Mouse (Mus musculus): ENCODE data around the gene Ltbr. TPM values are rescaled to one million over a fixed set of nuclear protein-coding genes. Genes with fewer than 3 reads are reported as not detected.

The Ltbr gene
- polyA plus RNA-seq, 1 experiment, result 10.8 TPM

GRCm38 (mm10) chr6:125303242-125303641 is 10.4 kb downstream of the Ltbr start:
- Histone ChIP-seq H3K4me1 (ENCODE audit: control insufficient read depth, insufficient read depth, low read length) (no peaks in the 10 kb centered on the region), H3K4me3 (ENCODE audit: insufficient read depth, low read length) (no peak overlapping the region), H3K27ac (ENCODE audit: insufficient read depth, low read length) (no peak overlapping the region)
- TF ChIP-seq POLR2A (IDR thresholded peaks at IDR 0.05; ENCODE audit: extremely low read depth, insufficient read depth, low read length) (no peak), CTCF (IDR thresholded peaks at IDR 0.05; ENCODE audit: extremely low read depth, insufficient read depth, low read length) (no peak)

GRCm38 (mm10) chr6:125302231-125302982 is 11.3 kb downstream of the Ltbr start:
- no peaks in the 10 kb centered on the region for H3K4me1 ChIP-seq (ENCODE audit: control insufficient read depth, insufficient read depth, low read length)
- no peak for TF ChIP-seq POLR2A (IDR thresholded peaks at IDR 0.05; ENCODE audit: extremely low read depth, insufficient read depth, low read length)
- TF ChIP-seq CTCF (IDR thresholded peaks at IDR 0.05; ENCODE audit: extremely low read depth, insufficient read depth, low read length), result no peak
- no peak overlapping the region for H3K4me3 ChIP-seq (ENCODE audit: insufficient read depth, low read length)
- no peak overlapping the region for H3K27ac ChIP-seq (ENCODE audit: insufficient read depth, low read length)

GRCm38 (mm10) chr6:125300982-125301381 is 12.7 kb downstream of the Ltbr start:
- Histone ChIP-seq H3K4me1 (ENCODE audit: control insufficient read depth, insufficient read depth, low read length) (no peaks in the 10 kb centered on the region), H3K27ac (ENCODE audit: insufficient read depth, low read length) (no peak overlapping the region), H3K4me3 (ENCODE audit: insufficient read depth, low read length) (no peak overlapping the region)
- no peak for TF ChIP-seq POLR2A (IDR thresholded peaks at IDR 0.05; ENCODE audit: extremely low read depth, insufficient read depth, low read length)
- no peak for TF ChIP-seq CTCF (IDR thresholded peaks at IDR 0.05; ENCODE audit: extremely low read depth, insufficient read depth, low read length)

- Histone ChIP-seq H3K27ac (ENCODE audit: insufficient read depth, low read length) (no peak overlapping the region), H3K4me3 (ENCODE audit: insufficient read depth, low read length) (no peak overlapping the region), H3K4me1 (ENCODE audit: control insufficient read depth, insufficient read depth, low read length) (no peaks in the 10 kb centered on the region)
- TF ChIP-seq CTCF (IDR thresholded peaks at IDR 0.05; ENCODE audit: extremely low read depth, insufficient read depth, low read length) (no peak), POLR2A (IDR thresholded peaks at IDR 0.05; ENCODE audit: extremely low read depth, insufficient read depth, low read length) (no peak)
Observed at GRCm38 (mm10) chr6:125297149-125297820, 16.4 kb downstream of the Ltbr start.

GRCm38 (mm10) chr6:125294049-125294448 is 19.6 kb downstream of the Ltbr start:
- Histone ChIP-seq H3K27ac (ENCODE audit: insufficient read depth, low read length) (no peak overlapping the region), H3K4me3 (ENCODE audit: insufficient read depth, low read length) (no peak overlapping the region), H3K4me1 (ENCODE audit: control insufficient read depth, insufficient read depth, low read length) (no peaks in the 10 kb centered on the region)
- no peak for TF ChIP-seq CTCF (IDR thresholded peaks at IDR 0.05; ENCODE audit: extremely low read depth, insufficient read depth, low read length)
- no peak for TF ChIP-seq POLR2A (IDR thresholded peaks at IDR 0.05; ENCODE audit: extremely low read depth, insufficient read depth, low read length)

GRCm38 (mm10) chr6:125292256-125292655 is 21.4 kb downstream of the Ltbr start:
- TF ChIP-seq POLR2A (IDR thresholded peaks at IDR 0.05; ENCODE audit: extremely low read depth, insufficient read depth, low read length), result no peak
- TF ChIP-seq CTCF (IDR thresholded peaks at IDR 0.05; ENCODE audit: extremely low read depth, insufficient read depth, low read length), result no peak
- H3K4me3 ChIP-seq (ENCODE audit: insufficient read depth, low read length), result no peak overlapping the region
- H3K27ac ChIP-seq (ENCODE audit: insufficient read depth, low read length), result no peak overlapping the region
- peaks cover 3% of the 10 kb centered on the region for H3K4me1 ChIP-seq (ENCODE audit: control insufficient read depth, insufficient read depth, low read length)

GRCm38 (mm10) chr6:125291329-125291728 is 22.4 kb downstream of the Ltbr start:
- TF ChIP-seq CTCF (IDR thresholded peaks at IDR 0.05; ENCODE audit: extremely low read depth, insufficient read depth, low read length) (no peak), POLR2A (IDR thresholded peaks at IDR 0.05; ENCODE audit: extremely low read depth, insufficient read depth, low read length) (no peak)

GRCm38 (mm10) chr6:125288730-125289129 is 25.0 kb downstream of the Ltbr start:
- no peak overlapping the region for H3K4me3 ChIP-seq (ENCODE audit: insufficient read depth, low read length)
- H3K4me1 ChIP-seq (ENCODE audit: control insufficient read depth, insufficient read depth, low read length), result peaks cover 5% of the 10 kb centered on the region
- no peak for TF ChIP-seq CTCF (IDR thresholded peaks at IDR 0.05; ENCODE audit: extremely low read depth, insufficient read depth, low read length)
- TF ChIP-seq POLR2A (IDR thresholded peaks at IDR 0.05; ENCODE audit: extremely low read depth, insufficient read depth, low read length), result no peak
- H3K27ac ChIP-seq (ENCODE audit: insufficient read depth, low read length), result no peak overlapping the region

More at GRCm38 (mm10) chr6:125291329-125291728, 22.4 kb downstream of the Ltbr start:
- Histone ChIP-seq H3K4me1 (ENCODE audit: control insufficient read depth, insufficient read depth, low read length) (peaks cover 5% of the 10 kb centered on the region), H3K27ac (ENCODE audit: insufficient read depth, low read length) (no peak overlapping the region), H3K4me3 (ENCODE audit: insufficient read depth, low read length) (no peak overlapping the region)

- H3K27ac ChIP-seq (ENCODE audit: insufficient read depth, low read length), result no peak overlapping the region
- no peak for TF ChIP-seq POLR2A (IDR thresholded peaks at IDR 0.05; ENCODE audit: extremely low read depth, insufficient read depth, low read length)
- no peak for TF ChIP-seq CTCF (IDR thresholded peaks at IDR 0.05; ENCODE audit: extremely low read depth, insufficient read depth, low read length)
- H3K4me3 ChIP-seq (ENCODE audit: insufficient read depth, low read length), result no peak overlapping the region
- H3K4me1 ChIP-seq (ENCODE audit: control insufficient read depth, insufficient read depth, low read length), result peaks cover 5% of the 10 kb centered on the region
Observed at GRCm38 (mm10) chr6:125286944-125287343, 26.7 kb downstream of the Ltbr start.

- no peak within 1 kb of the TSS for H3K27ac ChIP-seq (ENCODE audit: insufficient read depth, low read length)
- TF ChIP-seq CTCF (IDR thresholded peaks at IDR 0.05; ENCODE audit: extremely low read depth, insufficient read depth, low read length), result no peak
- no peak for TF ChIP-seq POLR2A (IDR thresholded peaks at IDR 0.05; ENCODE audit: extremely low read depth, insufficient read depth, low read length)
Observed at GRCm38 (mm10) chr6:125285890-125286289, 27.8 kb downstream of the Ltbr start, which contains the start of gene Tuba3a. Gene Tuba3a (minus strand): TSS chr6:125286042.

More at GRCm38 (mm10) chr6:125285890-125286289, 27.8 kb downstream of the Ltbr start, which contains the start of gene Tuba3a:
- peaks cover 5% of the 10 kb centered on the region for H3K4me1 ChIP-seq (ENCODE audit: control insufficient read depth, insufficient read depth, low read length)
- H3K4me3 ChIP-seq (ENCODE audit: insufficient read depth, low read length), result no peak within 1 kb of the TSS

Data from cortical plate, adult 2 months (tissue).